ENCODE assay signal across 8 mouse cellular contexts in the genomic region with DNA sequence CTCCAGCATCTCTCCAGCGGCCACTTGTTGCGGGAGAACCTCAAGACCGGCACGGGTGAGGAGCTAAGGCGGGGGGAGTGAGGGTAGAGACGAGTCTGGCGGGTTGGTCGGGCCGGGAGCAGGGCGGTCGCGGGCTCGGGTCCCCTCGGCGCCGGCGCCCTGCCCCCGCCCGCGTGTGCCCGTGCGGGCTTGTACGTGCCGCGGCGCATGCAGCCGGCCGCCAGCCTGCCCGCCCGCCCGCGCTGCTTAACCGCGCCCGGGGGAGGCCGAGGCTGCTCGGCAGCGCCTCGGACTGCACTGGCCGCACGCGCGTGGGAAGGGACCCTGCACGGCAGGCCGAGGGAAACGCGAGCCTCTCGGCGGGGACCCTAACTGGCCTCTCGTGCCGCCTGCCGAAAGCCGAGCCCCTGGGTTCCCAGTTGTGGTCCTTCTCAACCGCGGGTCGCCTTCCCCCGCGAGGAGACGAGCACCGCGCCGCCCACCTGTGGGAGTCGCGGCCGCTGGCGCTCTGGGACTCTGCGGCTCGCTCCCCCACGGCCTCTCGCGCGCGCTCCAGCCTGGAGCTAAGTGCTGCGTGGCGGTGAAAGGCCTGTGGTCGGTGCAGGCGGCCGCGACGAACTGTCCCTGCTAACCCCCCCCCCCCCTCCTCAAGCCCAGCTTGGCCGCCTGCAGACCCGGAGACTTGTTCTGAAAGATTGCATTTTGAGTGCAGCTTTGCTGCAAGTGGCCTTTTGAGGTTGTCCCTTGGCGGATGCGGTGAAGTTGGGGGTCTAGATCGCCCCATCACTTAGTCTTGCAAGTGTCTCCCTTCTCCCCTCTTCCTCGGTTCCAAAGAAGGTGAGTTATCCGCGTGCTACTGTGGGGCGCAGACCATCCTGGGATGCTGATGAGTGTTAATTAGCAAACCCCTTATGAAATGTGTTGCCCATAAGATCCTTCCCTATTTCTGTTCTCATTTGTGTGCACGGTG. TPM values are rescaled to one million over a fixed set of nuclear protein-coding genes. Genes with fewer than 3 reads are reported as not detected.
DNase-seq lines count a peak whose midpoint lies in the region; ATAC-seq and TF ChIP-seq lines count a peak whose summit lies in the region.

No protein-coding gene starts in this region.

- no peak for TF ChIP-seq POLR2A in heart, adult 2 months (IDR thresholded peaks at IDR 0.05; ENCODE audit: insufficient read depth, low read depth, low read length)

- no peaks in the 10 kb centered on the region for H3K79me2 ChIP-seq in heart, adult 2 months (replicated peaks; ENCODE audit: control insufficient read depth, insufficient read depth, low read length)

- H3K27ac ChIP-seq in heart, adult 2 months, result no peak overlapping the region; the same call in 1 of the 2 replicates
- H3K27ac ChIP-seq in liver, embryonic 12.5 days, result peak overlapping the region; percentile 56; the same call in 1 of the 2 replicates

- TF ChIP-seq EP300 in heart, adult 2 months (IDR thresholded peaks at IDR 0.05; ENCODE audit: insufficient read depth, low read depth, low read length), result no peak

- peak overlapping the region; percentile 64 for H3K4me3 ChIP-seq in heart, adult 2 months
- peak overlapping the region; percentile 68 for H3K4me3 ChIP-seq in liver, embryonic 12.5 days

- no peak for TF ChIP-seq CTCF in heart, adult 2 months (IDR thresholded peaks at IDR 0.05)

- peaks cover 4% of the 10 kb centered on the region; the same call in 1 of the 2 replicates for H3K27me3 ChIP-seq in heart, adult 2 months (ENCODE audit: control insufficient read depth, insufficient read depth, low read length)
- peaks cover 33% of the 10 kb centered on the region for H3K27me3 ChIP-seq in liver, embryonic 12.5 days (replicated peaks)

- H3K4me2 ChIP-seq in liver, embryonic 12.5 days, result peak overlapping the region; percentile 98

- H3K4me1 ChIP-seq in heart, adult 2 months (ENCODE audit: control insufficient read depth, insufficient read depth, low read length), result no peaks in the 10 kb centered on the region; the same call in none of the 2 replicates
- H3K4me1 ChIP-seq in liver, embryonic 12.5 days, result peaks cover 50% of the 10 kb centered on the region

- no peaks in the 10 kb centered on the region for H3K36me3 ChIP-seq in heart, adult 2 months (ENCODE audit: control insufficient read depth, insufficient read depth, low read length)
- no peaks in the 10 kb centered on the region for H3K36me3 ChIP-seq in liver, embryonic 12.5 days

- peak overlapping the region; percentile 88 for H3K9ac ChIP-seq in heart, adult 2 months (ENCODE audit: low read depth, low read length)
- peak overlapping the region; percentile 78 for H3K9ac ChIP-seq in liver, embryonic 12.5 days

- intact Hi-C loops in heart, adult 2 months (cut with DNase I), result no loop called here

- no peaks in the 10 kb centered on the region for H3K9me3 ChIP-seq in liver, embryonic 12.5 days (replicated peaks)

- WGBS in heart, adult 2 months, result 5% methylated on average over 90 of the region's 90 CpGs
- WGBS in liver, embryonic 12.5 days (ENCODE audit: insufficient replicate concordance), result 2% methylated on average over 69 of the region's 90 CpGs

- ATAC-seq in liver, embryonic 12.5 days, result peak; percentile 69
- ATAC-seq in erythroid progenitor cell, adult 5-6 weeks (replicated peaks; ENCODE audit: low FRiP score, poor library complexity, severe bottlenecking), result no peak

- DNase-seq in heart, adult 2 months, result peak in 1 of 2 experiments; percentile 45
- no peak for DNase-seq in heart, adult 9 months (ENCODE audit: low spot score in 2 of 2)
- peak; percentile 18 for DNase-seq in CD4-positive helper T cell, adult 2 months (ENCODE audit: low read depth, low spot score)
- peak; percentile 48 to 65 for DNase-seq in cerebellum, adult 18-20 months
- DNase-seq in forelimb bud, embryonic 11.5 days (ENCODE audit: low read depth, low spot score), result peak; percentile 19
- DNase-seq in retina, embryonic 14.5 days (ENCODE audit: low spot score), result peak; percentile 55

RNA-seq across cellular contexts. Expression of gene Ak4, which starts 1.1 kb away (rescaled TPM):
- total RNA-seq in heart, adult 2 months (2021), result 10 to 100 TPM; 31.8 to 32.0 TPM
- polyA plus RNA-seq in heart, adult 2 months (2012; rRNA removed), result 11.1 and 31.3 TPM in 2 replicates
- polyA plus RNA-seq in liver, embryonic 12.5 days (2016; fragmentation: Nextera tagmentation; extraction: Ambion mirVana), result 11.7 and 12.0 TPM in 2 replicates
- total RNA-seq in erythroid progenitor cell, adult 5-6 weeks (2015; ENCODE audit: low replicate concordance), result 0.42 and 0.72 TPM in 2 replicates
- total RNA-seq in erythroid progenitor cell, adult 5-6 weeks (2017; ENCODE audit: low replicate concordance), result 0.13 TPM in 1 of 2 replicates, not detected in the other

Comparison
In these comparisons a context has a peak if more than half of its experiments do, and no peak if none do; other contexts are left out.
1. DNase-seq: peak in CD4-positive helper T cell, adult 2 months (single experiment), cerebellum, adult 18-20 months (2 of 2), forelimb bud, embryonic 11.5 days (single experiment) and retina, embryonic 14.5 days (single experiment); none in heart, adult 9 months (0 of 2).
2. RNA of gene Ak4, which starts 1.1 kb away (total RNA-seq): 31.8 to 32.0 TPM in heart, adult 2 months; 0.13 to 0.72 TPM in erythroid progenitor cell, adult 5-6 weeks; every median in the first group is over 10 times any median in the second.